Mouse (Mus musculus) testis, adult 2 months (tissue): Measurements from ENCODE around the gene Bcas3.

Source experiments
- CTCF ChIP-seq: fragments of 200-500 bp; IDR thresholded peaks from 2 replicates; pipeline ENCODE4 v1.5.1; 2012; ENCODE audit warnings: low read depth, mild to moderate bottlenecking, inconsistent platforms, low read length, moderate library complexity; ENCODE audit not compliant: control insufficient read depth, insufficient read depth, insufficient replicate concordance
- POLR2A ChIP-seq: fragments of 200-500 bp; IDR thresholded peaks from 2 replicates; pipeline ENCODE4 v1.6.1; 2012; ENCODE audit warnings: low read depth, mild to moderate bottlenecking, inconsistent platforms, low read length, moderate library complexity; ENCODE audit not compliant: control insufficient read depth

DNA sequence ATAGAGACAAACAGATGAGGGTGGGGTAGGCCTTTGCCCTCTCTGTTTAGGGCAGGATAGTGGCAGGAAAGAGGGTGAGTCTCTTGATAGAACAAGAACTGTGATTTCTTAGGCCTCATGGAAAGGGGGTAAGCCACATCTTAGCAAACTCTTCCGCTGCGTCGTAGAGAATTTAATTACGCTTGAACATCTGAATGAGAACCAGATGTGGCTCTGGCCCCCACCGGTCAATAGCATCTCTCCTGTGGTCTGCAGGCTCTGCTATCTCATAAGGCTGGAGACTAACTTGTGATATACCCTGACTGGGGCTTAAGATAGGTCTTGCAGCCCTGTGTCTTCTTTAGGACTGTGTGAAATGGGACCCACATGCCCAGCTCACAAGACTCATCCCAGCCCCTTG is 463.5 kb downstream of the Bcas3 start:
- TF ChIP-seq CTCF = no peak
- TF ChIP-seq POLR2A = no peak
